Mouse (Mus musculus): Measurements from ENCODE around the gene Prss48. TPM values are rescaled to one million over a fixed set of nuclear protein-coding genes. Genes with fewer than 3 reads are reported as not detected.
A peak's percentile ranks its signal among the peaks of the same experiment; 100 is the strongest.

The Prss48 gene
- polyA plus RNA-seq, 1 experiment from 2014 or later = not detected

GRCm38 (mm10) chr3:85969040-85969439, 33.3 kb downstream of the Prss48 start:
- Histone ChIP-seq H3K4me1 (ENCODE audit: control insufficient read depth, insufficient read depth, low read length) (peaks cover 16% of the 10 kb centered on the region), H3K4me2 (ENCODE audit: low read depth, low read length) (no peak overlapping the region), H3K9ac (ENCODE audit: low read depth, low read length) (no peak overlapping the region), H3K27me3 (replicated peaks; ENCODE audit: control insufficient read depth, insufficient read depth, low read length) (no peaks in the 10 kb centered on the region), H3K27ac (ENCODE audit: low read length) (no peak overlapping the region), H3K9me3 (ENCODE audit: control insufficient read depth, low read length) (no peaks in the 10 kb centered on the region), H3K36me3 (ENCODE audit: control insufficient read depth, insufficient read depth, low read length) (no peaks in the 10 kb centered on the region), H3K4me3 (ENCODE audit: low read length) (no peak overlapping the region)
- 87% methylated on average over 8 of the region's 8 CpGs for WGBS
- ATAC-seq = no peak

GRCm38 (mm10) chr3:85965479-85965878, 36.8 kb downstream of the Prss48 start:
- Histone ChIP-seq H3K4me1 (ENCODE audit: control insufficient read depth, insufficient read depth, low read length) (peaks cover 7% of the 10 kb centered on the region; the same call in 1 of the 2 replicates), H3K4me2 (ENCODE audit: low read depth, low read length) (no peak overlapping the region), H3K9me3 (ENCODE audit: control insufficient read depth, low read length) (no peaks in the 10 kb centered on the region), H3K27me3 (replicated peaks; ENCODE audit: control insufficient read depth, insufficient read depth, low read length) (no peaks in the 10 kb centered on the region), H3K27ac (ENCODE audit: low read length) (no peak overlapping the region), H3K4me3 (ENCODE audit: low read length) (no peak overlapping the region), H3K9ac (ENCODE audit: low read depth, low read length) (no peak overlapping the region), H3K36me3 (ENCODE audit: control insufficient read depth, insufficient read depth, low read length) (no peaks in the 10 kb centered on the region)
- WGBS = 88% methylated on average over 4 of the region's 4 CpGs
- no peak for ATAC-seq

- Histone ChIP-seq H3K9ac (ENCODE audit: low read depth, low read length) (no peak overlapping the region), H3K27me3 (replicated peaks; ENCODE audit: control insufficient read depth, insufficient read depth, low read length) (no peaks in the 10 kb centered on the region), H3K27ac (ENCODE audit: low read length) (no peak overlapping the region), H3K4me2 (ENCODE audit: low read depth, low read length) (no peak overlapping the region), H3K4me1 (ENCODE audit: control insufficient read depth, insufficient read depth, low read length) (peaks cover 4% of the 10 kb centered on the region; the same call in 1 of the 2 replicates), H3K4me3 (ENCODE audit: low read length) (no peak overlapping the region), H3K9me3 (ENCODE audit: control insufficient read depth, low read length) (no peaks in the 10 kb centered on the region), H3K36me3 (ENCODE audit: control insufficient read depth, insufficient read depth, low read length) (no peaks in the 10 kb centered on the region)
- 24% methylated on average over 5 of the region's 5 CpGs for WGBS
- peak; percentile 63 for ATAC-seq
These were observed 41.2 kb downstream of the Prss48 start for GRCm38 (mm10) chr3:85961134-85961533.

DNA sequence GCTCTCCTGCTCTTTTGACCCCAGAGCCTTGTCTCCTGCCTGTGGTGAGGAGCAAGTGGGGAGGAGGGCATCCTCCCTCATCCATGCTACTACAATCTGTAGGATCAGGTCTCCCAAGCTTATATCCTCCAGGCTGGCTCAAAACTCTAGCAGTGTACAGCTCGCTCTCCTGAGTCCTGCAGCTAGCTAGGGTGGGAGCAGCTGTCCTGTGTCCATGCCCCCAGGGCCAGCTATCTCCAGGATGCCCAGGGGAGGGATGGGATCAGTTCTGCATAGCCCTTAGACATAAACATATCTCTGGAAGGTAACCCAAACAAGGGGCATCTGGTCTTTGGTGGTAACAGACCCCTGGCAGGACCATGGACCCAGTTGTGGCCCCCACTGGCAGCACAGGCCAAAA, 42.6 kb downstream of the Prss48 start:
- ATAC-seq = no peak
- no peak overlapping the region for H3K27ac ChIP-seq (ENCODE audit: low read length)
- no peaks in the 10 kb centered on the region for H3K36me3 ChIP-seq (ENCODE audit: control insufficient read depth, insufficient read depth, low read length)
- no peaks in the 10 kb centered on the region for H3K27me3 ChIP-seq (replicated peaks; ENCODE audit: control insufficient read depth, insufficient read depth, low read length)
- H3K4me1 ChIP-seq (ENCODE audit: control insufficient read depth, insufficient read depth, low read length) = peaks cover 4% of the 10 kb centered on the region; the same call in 1 of the 2 replicates
- no peak overlapping the region for H3K9ac ChIP-seq (ENCODE audit: low read depth, low read length)
- H3K9me3 ChIP-seq (ENCODE audit: control insufficient read depth, low read length) = no peaks in the 10 kb centered on the region
- no peak overlapping the region for H3K4me3 ChIP-seq (ENCODE audit: low read length)
- WGBS = 95% methylated on average over 1 of the region's 1 CpGs
- no peak overlapping the region for H3K4me2 ChIP-seq (ENCODE audit: low read depth, low read length)

DNA sequence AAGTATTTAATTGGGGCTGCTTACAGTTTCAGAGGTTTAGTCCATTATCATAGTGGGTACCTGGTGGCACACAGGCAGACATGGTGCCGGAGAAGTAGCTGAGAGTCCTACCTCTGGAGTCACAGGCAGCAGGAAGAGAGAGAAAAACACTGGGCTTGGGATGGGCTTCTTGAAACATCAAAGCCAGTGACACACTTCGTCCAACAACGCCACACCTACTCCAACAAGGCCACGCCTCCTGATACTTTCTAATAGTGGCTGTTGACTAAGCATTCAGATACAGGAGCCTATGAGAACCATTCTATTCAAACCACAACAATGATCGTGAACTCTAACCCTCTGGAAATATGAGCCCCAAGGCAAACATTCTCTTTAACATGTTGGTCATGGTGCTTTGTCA, 46.6 kb downstream of the Prss48 start:
- no peak overlapping the region for H3K4me2 ChIP-seq (ENCODE audit: low read depth, low read length)
- H3K9me3 ChIP-seq (ENCODE audit: control insufficient read depth, low read length) = no peaks in the 10 kb centered on the region
- WGBS = 91% methylated on average over 5 of the region's 5 CpGs
- no peaks in the 10 kb centered on the region for H3K27me3 ChIP-seq (replicated peaks; ENCODE audit: control insufficient read depth, insufficient read depth, low read length)
- H3K9ac ChIP-seq (ENCODE audit: low read depth, low read length) = no peak overlapping the region
- H3K27ac ChIP-seq (ENCODE audit: low read length) = no peak overlapping the region
- no peaks in the 10 kb centered on the region for H3K4me1 ChIP-seq (ENCODE audit: control insufficient read depth, insufficient read depth, low read length)
- no peak for ATAC-seq
- no peak overlapping the region for H3K4me3 ChIP-seq (ENCODE audit: low read length)
- no peaks in the 10 kb centered on the region for H3K36me3 ChIP-seq (ENCODE audit: control insufficient read depth, insufficient read depth, low read length)

DNA sequence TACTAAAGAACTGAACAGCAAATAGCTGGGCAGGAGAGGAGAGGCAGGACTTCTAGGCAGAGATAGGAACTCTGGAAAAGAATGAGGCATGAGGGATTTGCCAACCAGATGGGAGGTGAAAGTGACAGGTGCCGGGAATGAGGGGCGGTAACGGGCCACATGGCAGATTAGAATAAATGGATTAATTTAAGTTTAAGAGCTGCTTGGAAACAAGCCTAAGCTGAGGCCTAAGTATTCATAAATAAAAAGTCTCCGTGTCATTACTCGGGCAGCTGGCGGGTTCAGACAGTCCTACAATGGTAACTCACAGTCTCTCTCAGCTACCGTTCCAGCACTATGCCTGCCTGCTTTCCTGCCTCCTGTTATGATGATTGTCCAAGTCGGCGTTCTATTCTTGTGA, 47.0 kb downstream of the Prss48 start:
- Histone ChIP-seq H3K9me3 (ENCODE audit: control insufficient read depth, low read length) (no peaks in the 10 kb centered on the region), H3K27me3 (replicated peaks; ENCODE audit: control insufficient read depth, insufficient read depth, low read length) (no peaks in the 10 kb centered on the region), H3K27ac (ENCODE audit: low read length) (no peak overlapping the region), H3K4me1 (ENCODE audit: control insufficient read depth, insufficient read depth, low read length) (no peaks in the 10 kb centered on the region), H3K9ac (ENCODE audit: low read depth, low read length) (no peak overlapping the region), H3K36me3 (ENCODE audit: control insufficient read depth, insufficient read depth, low read length) (no peaks in the 10 kb centered on the region), H3K4me3 (ENCODE audit: low read length) (no peak overlapping the region), H3K4me2 (ENCODE audit: low read depth, low read length) (no peak overlapping the region)
- ATAC-seq = no peak
- 84% methylated on average over 9 of the region's 9 CpGs for WGBS

DNA sequence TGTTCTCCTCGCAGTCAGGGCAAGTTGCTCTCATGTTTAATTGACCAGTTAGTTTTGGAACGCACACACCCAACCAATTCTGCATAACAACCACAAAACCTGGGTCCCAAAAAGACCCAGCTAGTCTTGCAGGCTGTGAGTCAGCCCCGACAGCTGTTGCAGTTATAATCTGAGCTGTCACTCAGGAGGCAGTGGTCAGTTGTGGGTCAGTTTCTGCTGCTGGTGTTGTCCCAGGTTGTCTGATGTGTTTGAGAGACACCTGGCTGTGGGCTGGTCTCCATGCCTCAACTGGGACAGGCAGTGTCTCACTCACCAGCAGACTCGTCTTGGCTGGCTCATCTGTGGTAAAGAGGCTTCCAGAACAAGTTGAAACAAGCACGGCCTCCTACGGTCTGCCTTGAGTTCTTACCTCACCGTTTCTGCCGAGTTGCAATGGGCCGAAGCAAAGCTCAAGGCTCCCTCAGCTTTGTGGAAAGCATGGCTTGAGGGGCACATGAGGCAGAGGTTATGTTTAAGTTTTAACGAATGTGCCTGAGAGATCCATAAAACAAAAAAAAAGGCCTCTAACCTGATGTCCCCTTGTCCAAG, 49.5 kb downstream of the Prss48 start:
- WGBS = 86% methylated on average over 10 of the region's 10 CpGs
- Histone ChIP-seq H3K4me2 (ENCODE audit: low read depth, low read length) (no peak overlapping the region), H3K4me1 (ENCODE audit: control insufficient read depth, insufficient read depth, low read length) (no peaks in the 10 kb centered on the region), H3K36me3 (ENCODE audit: control insufficient read depth, insufficient read depth, low read length) (no peaks in the 10 kb centered on the region), H3K27ac (ENCODE audit: low read length) (no peak overlapping the region), H3K4me3 (ENCODE audit: low read length) (no peak overlapping the region), H3K9me3 (ENCODE audit: control insufficient read depth, low read length) (no peaks in the 10 kb centered on the region), H3K9ac (ENCODE audit: low read depth, low read length) (no peak overlapping the region), H3K27me3 (replicated peaks; ENCODE audit: control insufficient read depth, insufficient read depth, low read length) (no peaks in the 10 kb centered on the region)
- no peak for ATAC-seq

DNA sequence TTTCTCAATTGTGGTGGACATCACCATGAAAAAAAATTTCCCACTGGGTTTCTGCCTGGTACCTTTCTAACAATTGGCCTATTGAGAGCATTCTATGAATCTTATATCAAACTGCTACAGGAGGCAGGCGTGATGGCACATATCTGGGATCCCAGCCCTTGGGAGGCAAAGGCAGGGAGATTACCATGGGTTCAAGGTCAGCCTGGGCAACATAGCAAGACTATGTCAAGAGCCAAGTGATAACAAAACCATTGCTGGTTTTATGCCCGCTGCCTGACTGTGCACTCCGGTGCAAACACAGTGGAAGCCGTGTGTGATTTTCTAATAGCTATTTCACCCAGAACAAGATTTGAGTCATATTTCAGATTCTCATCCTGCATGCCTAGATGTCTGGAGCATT, 51.4 kb downstream of the Prss48 start:
- no peak overlapping the region for H3K4me2 ChIP-seq (ENCODE audit: low read depth, low read length)
- H3K27me3 ChIP-seq (replicated peaks; ENCODE audit: control insufficient read depth, insufficient read depth, low read length) = no peaks in the 10 kb centered on the region
- no peaks in the 10 kb centered on the region for H3K9me3 ChIP-seq (ENCODE audit: control insufficient read depth, low read length)
- 69% methylated on average over 4 of the region's 4 CpGs for WGBS
- ATAC-seq = no peak
- no peak overlapping the region for H3K27ac ChIP-seq (ENCODE audit: low read length)
- H3K4me3 ChIP-seq (ENCODE audit: low read length) = no peak overlapping the region
- no peak overlapping the region for H3K9ac ChIP-seq (ENCODE audit: low read depth, low read length)
- no peaks in the 10 kb centered on the region for H3K4me1 ChIP-seq (ENCODE audit: control insufficient read depth, insufficient read depth, low read length)
- H3K36me3 ChIP-seq (ENCODE audit: control insufficient read depth, insufficient read depth, low read length) = no peaks in the 10 kb centered on the region
